Mouse (Mus musculus) neutrophil, adult 65 days (primary cell): ENCODE measurements around the gene Xkr7. TPM values are rescaled to one million over a fixed set of nuclear protein-coding genes. Genes with fewer than 3 reads are reported as not detected.

ENCODE experiments used
- total RNA-seq: library from RNA; stranded (reverse); gene quantifications from 2 replicates; pipeline ENCODE4 v1.2.4, GENCODE M21; 2023

Gene Xkr7
- not detected in 2 replicates for total RNA-seq

GRCm38 (mm10) chr2:153031126-153032082 lies at the start of gene Xkr7:
Gene Xkr7 (plus strand): TSS chr2:153031852.

GRCm38 (mm10) chr2:153014758-153015593 lies 16.7 kb upstream of the Xkr7 start, which contains the start of gene Pdrg1:
Gene Pdrg1 (minus strand): TSS chr2:153015427.

GRCm38 (mm10) chr2:153065747-153066508 lies 34.3 kb downstream of the Xkr7 start, which contains the start of gene Ccm2l:
Gene Ccm2l (plus strand): TSS chr2:153065955.

Other genes with a start within 250 kb of the Xkr7 start
- gene Bcl2l1, start 200.1 kb upstream of the Xkr7 start, total RNA-seq = 25.4 and 35.7 TPM in 2 replicates
- gene Tpx2, start 183.9 kb upstream of the Xkr7 start, total RNA-seq = 41.1 and 43.2 TPM in 2 replicates
- not detected in 2 replicates for gene Mylk2, start 120.5 kb upstream of the Xkr7 start, total RNA-seq
- gene Foxs1, start 98.6 kb upstream of the Xkr7 start, total RNA-seq = not detected in 2 replicates
- gene Dusp15, start 80.2 kb upstream of the Xkr7 start, total RNA-seq = not detected in 2 replicates
- gene Ttll9, start 69.4 kb upstream of the Xkr7 start, total RNA-seq = not detected in 2 replicates
- gene Pdrg1, start 16.4 kb upstream of the Xkr7 start, total RNA-seq = 12.4 and 12.8 TPM in 2 replicates
- gene Ccm2l, start 34.1 kb downstream of the Xkr7 start, total RNA-seq = 1.1 and 1.7 TPM in 2 replicates
- gene Hck, start 76.6 kb downstream of the Xkr7 start, total RNA-seq = 249 and 255 TPM in 2 replicates
- gene Tm9sf4, start 129.5 kb downstream of the Xkr7 start, total RNA-seq = 84.6 and 87.1 TPM in 2 replicates
- gene Tspyl3, start 193.6 kb downstream of the Xkr7 start, total RNA-seq = 4.3 and 5.4 TPM in 2 replicates
- 39.9 and 43.3 TPM in 2 replicates for gene Plagl2, start 209.6 kb downstream of the Xkr7 start, total RNA-seq
- 17.4 and 17.7 TPM in 2 replicates for gene Pofut1, start 209.7 kb downstream of the Xkr7 start, total RNA-seq